Mouse (Mus musculus) liver, embryonic 11.5 days (tissue): ENCODE measurements at regions not wholly inside any gene's neighbourhood (a gene's known extent, or its start where the extent isn't known, plus 50 kb on each side); places are given as distances from the start of the nearest gene placed in this dataset. TPM values are rescaled to one million over a fixed set of nuclear protein-coding genes. Genes with fewer than 3 reads are reported as not detected.

ENCODE experiments used
- microRNA counts: library from miRNA; unstranded; fragments of <30 nt; microRNA quantifications from one replicate; lab custom pipeline; 2015
- microRNA-seq: library from miRNA; unstranded; fragments of <30 nt; microRNA quantifications from one replicate; pipeline ENCODE4, GENCODE M21; 2017; ENCODE audit warnings: borderline number of aligned reads

MicroRNAs in the stretch of these regions (microRNA counts, 519-probe panel; counts per million panel counts)
- not detected for microRNA mmu-miR-2136 (lab: Ali Mortazavi, UCI)

Small RNA genes lying in the stretch of these regions (microRNA-seq; reads per million reads assigned to microRNA genes)
- gene Mir2136, result not detected
